Mouse (Mus musculus) limb, embryonic 12.5 days (tissue): ENCODE measurements around the gene Cd59a. TPM values are rescaled to one million over a fixed set of nuclear protein-coding genes. Genes with fewer than 3 reads are reported as not detected.
"Not testable (repeated sequence)": the region's sequence is repeated elsewhere in the genome, so short reads cannot be mapped to it uniquely, and the experiment has no call there.

Experiments
- ATAC-seq: fragments of 200-750 bp; cut with Nextera tagmentation; 2 replicates; pipeline ENCODE4 v1.8.0; 2017; ENCODE audit warnings: low read depth, moderate TSS enrichment; ENCODE audit not compliant: insufficient number of reproducible peaks, insufficient read depth, low FRiP score, low TSS enrichment
- H3K27ac ChIP-seq: fragments of 300-500 bp; sonication (generic); 2 replicates; pipeline ENCODE4 v1.5.1; 2016; ENCODE audit warnings: mild to moderate bottlenecking, moderate library complexity
- H3K27me3 ChIP-seq: fragments of 300-500 bp; sonication (generic); 2 replicates; pipeline ENCODE4 v1.6.1; 2016; ENCODE audit warnings: mild to moderate bottlenecking, moderate library complexity
- H3K36me3 ChIP-seq: fragments of 300-500 bp; sonication (generic); 2 replicates; pipeline ENCODE4 v1.6.1; 2016; ENCODE audit warnings: mild to moderate bottlenecking, moderate library complexity
- H3K4me1 ChIP-seq: fragments of 300-500 bp; sonication (generic); replicated peaks from 2 replicates; pipeline ENCODE4 v1.6.1; 2016
- H3K4me2 ChIP-seq: fragments of 300-500 bp; sonication (generic); 2 replicates; pipeline ENCODE4 v1.6.1; 2016; ENCODE audit warnings: mild to moderate bottlenecking, moderate library complexity
- H3K4me3 ChIP-seq: fragments of 300-500 bp; sonication (generic); replicated peaks from 2 replicates; pipeline ENCODE4 v1.5.1; 2016; ENCODE audit warnings: mild to moderate bottlenecking
- H3K9ac ChIP-seq: fragments of 300-500 bp; sonication (generic); replicated peaks from 2 replicates; pipeline ENCODE4 v1.6.1; 2016; ENCODE audit warnings: mild to moderate bottlenecking, moderate library complexity
- H3K9me3 ChIP-seq: fragments of 300-500 bp; sonication (generic); 2 replicates; pipeline ENCODE4 v1.6.1; 2016; ENCODE audit warnings: mild to moderate bottlenecking, moderate library complexity
- WGBS: fragments of 180-500 bp; shearing (Covaris S2); methylation state at CpG from one replicate; pipeline ENCODE4 v1.1.7; 2016; 5-methylcytosine and 5-hydroxymethylcytosine counted together
- polyA plus RNA-seq: library from polyadenylated mRNA; unstranded; fragments of >200 nt; fragmentation: Nextera tagmentation; extraction: Ambion mirVana; gene quantifications from 2 replicates; pipeline ENCODE4 v1.2.1, GENCODE M21; 2016

Cd59a gene
- polyA plus RNA-seq, 1 experiment from 2014 or later: 17.3 TPM

DNA sequence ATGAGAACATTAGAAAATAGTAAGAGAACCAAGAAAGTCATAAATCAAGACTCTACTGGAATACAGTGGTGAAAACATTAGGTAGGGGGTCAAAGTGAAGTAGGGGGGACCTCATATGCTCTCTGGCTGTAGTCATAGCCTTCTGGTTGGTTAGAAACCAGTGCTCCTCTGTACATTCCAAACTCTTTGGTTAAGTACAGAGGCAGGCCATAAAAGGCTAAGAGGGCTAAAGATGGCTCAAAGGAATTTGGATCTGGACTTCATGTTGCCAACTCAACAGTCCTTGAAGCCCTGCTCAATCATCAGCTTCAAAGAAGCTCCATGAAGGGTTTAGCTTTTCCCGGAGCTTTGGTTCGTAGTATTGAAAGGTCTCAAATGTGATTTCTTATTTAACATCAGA lies 13.4 kb downstream of the Cd59a start:
- H3K4me2 ChIP-seq, H3K9me3 ChIP-seq, ATAC-seq, H3K36me3 ChIP-seq, H3K4me3 ChIP-seq, H3K27ac ChIP-seq, H3K4me1 ChIP-seq, H3K27me3 ChIP-seq, H3K9ac ChIP-seq: not testable (repeated sequence)
- 52% methylated on average over 2 of the region's 2 CpGs for WGBS

DNA sequence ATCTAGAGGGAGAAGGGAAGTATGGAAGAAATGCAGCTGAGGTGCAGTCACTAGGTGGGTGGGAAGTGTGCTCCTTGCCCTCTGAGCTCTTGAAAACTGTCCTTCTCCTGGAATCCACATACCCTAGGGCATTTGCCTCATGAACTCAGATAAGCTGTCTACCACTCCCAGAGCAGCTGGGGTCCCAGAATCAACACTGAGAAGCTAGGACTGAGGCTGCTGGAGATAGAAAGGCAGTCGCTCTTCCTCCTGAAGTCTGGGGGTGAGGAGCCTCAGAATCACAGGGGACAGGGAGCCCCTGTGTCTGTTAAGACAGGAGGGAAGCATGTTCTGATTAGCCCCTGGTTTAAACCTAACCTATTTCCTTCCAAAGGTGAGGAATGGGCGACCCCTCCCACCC lies 13.9 kb downstream of the Cd59a start:
- Histone ChIP-seq H3K4me2 (no peak overlapping the region), H3K27ac (no peak overlapping the region)
- 58% methylated on average over 2 of the region's 2 CpGs for WGBS

GRCm38 (mm10) chr2:104110031-104110430 lies 14.4 kb downstream of the Cd59a start:
- no peak for ATAC-seq
- Histone ChIP-seq H3K4me3 (no peak overlapping the region), H3K27ac (no peak overlapping the region), H3K27me3 (no peaks in the 10 kb centered on the region), H3K4me2 (no peak overlapping the region), H3K9ac (no peak overlapping the region), H3K9me3 (no peaks in the 10 kb centered on the region), H3K4me1 (no peaks in the 10 kb centered on the region), H3K36me3 (no peaks in the 10 kb centered on the region)
- 80% methylated on average over 4 of the region's 4 CpGs for WGBS

More for the DNA sequence above, 13.9 kb downstream of the Cd59a start:
- Histone ChIP-seq H3K9ac (no peak overlapping the region), H3K27me3 (no peaks in the 10 kb centered on the region), H3K4me3 (no peak overlapping the region), H3K36me3 (no peaks in the 10 kb centered on the region), H3K9me3 (no peaks in the 10 kb centered on the region), H3K4me1 (no peaks in the 10 kb centered on the region)
- no peak for ATAC-seq

DNA sequence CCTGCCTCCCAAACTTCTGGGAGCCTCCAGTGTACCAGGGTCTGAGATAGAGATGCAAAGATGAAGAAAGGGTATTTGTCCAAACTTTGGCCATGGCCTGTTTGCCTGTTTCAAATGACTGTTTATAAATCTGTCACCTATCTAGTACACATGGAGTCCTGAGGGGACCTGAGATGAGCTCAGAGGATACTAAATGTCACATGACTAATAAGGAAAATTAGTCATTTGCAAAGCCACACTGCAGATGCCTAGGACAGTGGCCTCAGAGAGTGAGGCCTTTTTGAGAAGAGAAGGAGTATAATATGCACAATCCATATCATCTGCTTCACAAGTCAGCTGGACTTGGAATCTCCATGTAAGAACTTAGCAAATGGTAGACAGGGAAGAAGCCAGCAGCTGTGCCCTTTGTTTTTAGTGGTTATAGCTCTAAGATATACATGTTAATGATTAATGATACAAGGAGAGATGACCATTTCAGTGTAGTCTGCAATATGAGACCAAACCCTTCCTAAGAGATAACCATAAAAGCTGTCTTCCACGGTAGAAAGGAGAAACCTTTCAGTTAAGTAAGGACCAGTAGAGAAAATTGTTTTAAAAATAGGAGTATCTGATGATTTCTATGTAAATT lies 15.7 kb downstream of the Cd59a start:
- not testable (repeated sequence) for H3K4me1 ChIP-seq, H3K36me3 ChIP-seq, H3K4me2 ChIP-seq, H3K27me3 ChIP-seq, H3K4me3 ChIP-seq, H3K27ac ChIP-seq, H3K9ac ChIP-seq, ATAC-seq, H3K9me3 ChIP-seq
- no CpG with 5 or more reads among the region's 1 CpGs for WGBS

GRCm38 (mm10) chr2:104113563-104113962 lies 18.0 kb downstream of the Cd59a start:
- not testable (repeated sequence) for H3K27me3 ChIP-seq, H3K36me3 ChIP-seq, H3K9ac ChIP-seq, ATAC-seq, H3K4me1 ChIP-seq, H3K4me3 ChIP-seq, H3K4me2 ChIP-seq, H3K27ac ChIP-seq, H3K9me3 ChIP-seq

DNA sequence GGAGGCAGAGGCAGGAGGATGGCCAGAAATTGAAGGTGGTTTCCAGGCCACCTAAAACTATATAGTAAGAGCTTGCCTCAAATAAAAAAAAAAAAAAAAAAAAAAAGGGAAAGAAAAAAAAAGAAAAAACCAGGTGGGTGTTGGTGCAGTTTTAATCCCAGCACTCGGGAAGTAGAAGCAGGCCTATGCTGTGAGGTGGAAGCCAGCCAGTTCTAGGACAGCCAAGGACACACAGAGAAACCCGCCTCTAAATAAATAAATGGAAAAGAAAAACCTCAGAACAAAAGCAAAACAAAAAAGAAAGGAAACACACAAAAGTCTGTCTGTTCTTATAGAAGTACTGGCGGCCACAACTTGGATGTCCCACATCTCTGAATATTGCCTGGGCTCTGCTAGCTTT lies 19.3 kb downstream of the Cd59a start:
- Histone ChIP-seq H3K27me3 (no peaks in the 10 kb centered on the region), H3K4me3 (no peak overlapping the region), H3K9ac (no peak overlapping the region), H3K4me2 (no peak overlapping the region), H3K4me1 (no peaks in the 10 kb centered on the region), H3K36me3 (no peaks in the 10 kb centered on the region), H3K9me3 (no peaks in the 10 kb centered on the region), H3K27ac (no peak overlapping the region)
- 90% methylated on average over 3 of the region's 3 CpGs for WGBS
- no peak for ATAC-seq

DNA sequence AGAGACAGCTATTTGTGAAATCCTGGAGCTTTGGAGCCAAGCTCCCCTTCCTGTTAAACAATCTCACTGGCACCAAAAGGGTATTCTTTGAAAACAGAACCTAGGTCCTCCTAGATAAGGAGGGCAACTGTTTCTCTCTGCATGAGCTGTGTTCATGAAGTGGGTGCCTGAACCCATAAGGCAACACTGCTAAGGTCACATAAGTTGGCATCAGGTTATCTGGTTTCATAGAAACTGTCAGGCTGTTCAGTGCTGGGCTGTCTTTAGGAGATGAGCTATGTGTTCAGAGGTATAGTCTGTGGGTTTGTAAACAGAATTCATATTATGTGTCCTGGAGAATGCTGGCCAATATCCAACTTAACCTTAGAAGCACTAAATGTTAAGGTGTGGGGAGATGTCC lies 21.6 kb downstream of the Cd59a start:
- H3K27me3 ChIP-seq, H3K27ac ChIP-seq, H3K4me1 ChIP-seq: not testable (repeated sequence)

GRCm38 (mm10) chr2:104119097-104119496 lies 23.5 kb downstream of the Cd59a start:
- H3K4me1 ChIP-seq: peaks cover 8% of the 10 kb centered on the region
- 64% methylated on average over 1 of the region's 1 CpGs for WGBS
- peaks cover 15% of the 10 kb centered on the region for H3K27me3 ChIP-seq

More for the DNA sequence above, 21.6 kb downstream of the Cd59a start:
- not testable (repeated sequence) for H3K36me3 ChIP-seq, H3K4me2 ChIP-seq, H3K4me3 ChIP-seq, H3K9me3 ChIP-seq, ATAC-seq, H3K9ac ChIP-seq

DNA sequence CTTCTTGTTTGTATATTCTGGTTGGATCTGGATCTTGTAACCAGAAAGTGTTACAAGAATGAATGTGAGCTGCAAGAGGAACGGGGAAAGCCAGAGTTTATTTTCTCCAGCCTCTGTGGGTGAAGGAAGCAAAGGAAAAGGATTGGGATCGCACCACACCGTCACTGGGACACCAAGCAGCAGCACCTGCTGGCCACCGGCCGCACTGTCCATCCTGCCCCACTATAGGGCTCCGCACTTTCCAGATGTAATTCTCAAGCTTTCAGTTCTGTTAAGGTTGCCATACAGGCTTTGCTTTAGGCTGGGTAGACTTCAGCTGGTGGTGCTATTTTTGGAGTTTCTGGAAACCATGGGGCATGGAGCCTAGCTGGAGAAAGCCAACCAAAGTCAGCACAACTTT lies 24.7 kb downstream of the Cd59a start:
- H3K27me3 ChIP-seq: peaks cover 22% of the 10 kb centered on the region
- H3K4me2 ChIP-seq: no peak overlapping the region
- H3K36me3 ChIP-seq: no peaks in the 10 kb centered on the region
- WGBS: 44% methylated on average over 6 of the region's 6 CpGs
- H3K27ac ChIP-seq: no peak overlapping the region
- H3K9me3 ChIP-seq: no peaks in the 10 kb centered on the region
- no peak for ATAC-seq
- no peak overlapping the region for H3K9ac ChIP-seq
- H3K4me1 ChIP-seq: peaks cover 8% of the 10 kb centered on the region
- no peak overlapping the region for H3K4me3 ChIP-seq

More at GRCm38 (mm10) chr2:104119097-104119496, 23.5 kb downstream of the Cd59a start:
- Histone ChIP-seq H3K27ac (no peak overlapping the region), H3K4me3 (no peak overlapping the region), H3K4me2 (no peak overlapping the region), H3K36me3 (no peaks in the 10 kb centered on the region), H3K9me3 (no peaks in the 10 kb centered on the region), H3K9ac (no peak overlapping the region)
- no peak for ATAC-seq

DNA sequence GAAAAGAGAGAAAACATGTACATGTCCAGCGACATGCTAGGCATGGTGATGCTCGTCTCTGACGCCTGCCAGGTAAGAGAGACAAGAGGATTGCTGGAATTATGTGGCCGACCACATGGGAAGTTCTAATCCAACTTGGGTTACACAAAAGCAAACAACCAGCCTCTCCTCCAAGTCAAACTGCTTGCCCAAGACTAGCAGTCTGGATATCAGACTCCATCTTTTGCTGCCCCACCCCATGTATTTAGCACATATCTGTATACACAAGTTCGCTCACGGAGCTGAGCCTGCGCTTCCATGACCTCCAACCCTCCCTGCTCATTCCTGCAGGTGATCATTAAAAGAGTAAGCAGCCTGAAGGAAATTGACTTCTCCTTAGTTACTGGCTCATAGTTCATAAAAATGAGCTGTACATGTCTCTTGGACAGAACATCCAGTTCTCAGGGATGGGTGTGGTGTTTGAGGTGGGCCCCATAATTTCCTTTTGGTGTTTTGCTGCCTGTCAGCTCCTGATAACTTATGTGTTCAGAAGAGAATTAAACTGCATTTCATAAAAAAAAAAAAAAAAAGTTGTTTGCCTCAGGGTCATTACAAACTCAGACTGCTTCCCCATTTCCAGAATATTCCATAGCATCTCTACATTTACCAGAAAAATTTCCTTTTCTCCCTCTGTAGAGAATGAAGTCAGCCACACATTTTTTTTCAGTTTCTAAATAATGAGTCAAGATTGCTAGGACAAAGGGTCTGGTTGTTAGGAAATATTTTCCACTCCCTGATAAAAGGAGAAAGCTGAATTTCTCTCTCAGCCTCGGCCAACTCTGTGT lies 26.3 kb downstream of the Cd59a start:
- 77% methylated on average over 8 of the region's 8 CpGs for WGBS
- peaks cover 34% of the 10 kb centered on the region for H3K27me3 ChIP-seq

DNA sequence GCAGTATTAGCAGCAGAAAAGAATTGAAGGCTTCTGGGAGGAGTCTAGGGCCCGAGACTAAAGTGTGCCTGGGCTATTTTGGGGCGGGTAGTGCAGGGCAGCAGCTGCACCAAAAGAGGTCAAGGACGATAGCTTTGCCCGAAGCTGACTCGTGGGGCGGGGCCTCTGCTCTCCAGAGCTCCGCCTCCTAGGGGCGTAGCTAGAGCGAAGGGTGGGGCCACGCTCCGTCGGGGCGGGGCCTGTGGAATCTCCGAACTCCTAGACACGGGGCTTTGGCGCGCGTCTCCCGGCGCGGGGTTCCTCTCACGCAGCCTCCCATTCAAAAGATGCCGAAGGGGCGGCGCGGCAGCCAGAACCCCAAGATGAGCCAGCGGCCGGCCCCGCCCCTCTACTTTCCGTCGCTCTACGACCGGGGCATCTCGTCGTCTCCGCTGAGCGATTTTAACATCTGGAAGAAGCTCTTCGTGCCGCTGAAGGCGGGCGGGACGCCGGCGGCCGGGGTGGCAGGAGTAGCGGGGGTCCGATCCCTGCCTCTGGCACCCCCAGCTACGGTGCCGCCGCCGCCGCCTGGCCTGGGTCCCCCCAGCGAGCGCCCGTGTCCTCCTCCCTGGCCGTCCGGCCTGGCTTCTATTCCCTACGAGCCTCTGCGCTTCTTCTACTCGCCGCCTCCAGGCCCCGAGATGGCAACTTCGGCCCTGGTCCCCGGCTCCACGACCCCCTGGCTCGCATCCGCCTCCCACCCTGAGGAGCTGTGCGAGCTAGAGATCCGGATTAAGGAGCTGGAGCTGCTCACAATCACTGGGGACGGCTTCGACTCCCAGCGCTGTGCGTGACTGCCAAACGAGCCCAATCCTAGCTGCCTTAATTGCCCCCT lies 27.1 kb downstream of the Cd59a start, which contains the start of gene A930018P22Rik:
Gene A930018P22Rik, plus strand, starts transcription at position 265 of the 874 bp plus-strand sequence.
- H3K4me2 ChIP-seq: peak within 1 kb of the TSS; percentile 97
- H3K27ac ChIP-seq: peak within 1 kb of the TSS; percentile 62; the same call in 1 of the 2 replicates
- no peaks in the 10 kb centered on the region for H3K9me3 ChIP-seq
- no peaks in the 10 kb centered on the region for H3K36me3 ChIP-seq
- H3K9ac ChIP-seq: peak within 1 kb of the TSS; percentile 76
- WGBS: under 1% methylated on average over 74 of the region's 74 CpGs
- peaks cover 8% of the 10 kb centered on the region for H3K4me1 ChIP-seq
- H3K4me3 ChIP-seq: peak within 1 kb of the TSS; percentile 72
- H3K27me3 ChIP-seq: peaks cover 38% of the 10 kb centered on the region
- peak; percentile 89 for ATAC-seq

More for the DNA sequence above, 26.3 kb downstream of the Cd59a start:
- Histone ChIP-seq H3K4me1 (peaks cover 8% of the 10 kb centered on the region), H3K36me3 (no peaks in the 10 kb centered on the region), H3K9me3 (no peaks in the 10 kb centered on the region), H3K4me2 (peak overlapping the region; percentile 97), H3K4me3 (peak overlapping the region; percentile 72), H3K27ac (peak overlapping the region; percentile 62; the same call in 1 of the 2 replicates), H3K9ac (no peak overlapping the region)
- ATAC-seq: no peak
